Mouse (Mus musculus): ENCODE measurements around the gene Borcs8. TPM values are rescaled to one million over a fixed set of nuclear protein-coding genes. Genes with fewer than 3 reads are reported as not detected.

Borcs8 gene
- polyA plus RNA-seq, 1 experiment: 104 TPM

DNA sequence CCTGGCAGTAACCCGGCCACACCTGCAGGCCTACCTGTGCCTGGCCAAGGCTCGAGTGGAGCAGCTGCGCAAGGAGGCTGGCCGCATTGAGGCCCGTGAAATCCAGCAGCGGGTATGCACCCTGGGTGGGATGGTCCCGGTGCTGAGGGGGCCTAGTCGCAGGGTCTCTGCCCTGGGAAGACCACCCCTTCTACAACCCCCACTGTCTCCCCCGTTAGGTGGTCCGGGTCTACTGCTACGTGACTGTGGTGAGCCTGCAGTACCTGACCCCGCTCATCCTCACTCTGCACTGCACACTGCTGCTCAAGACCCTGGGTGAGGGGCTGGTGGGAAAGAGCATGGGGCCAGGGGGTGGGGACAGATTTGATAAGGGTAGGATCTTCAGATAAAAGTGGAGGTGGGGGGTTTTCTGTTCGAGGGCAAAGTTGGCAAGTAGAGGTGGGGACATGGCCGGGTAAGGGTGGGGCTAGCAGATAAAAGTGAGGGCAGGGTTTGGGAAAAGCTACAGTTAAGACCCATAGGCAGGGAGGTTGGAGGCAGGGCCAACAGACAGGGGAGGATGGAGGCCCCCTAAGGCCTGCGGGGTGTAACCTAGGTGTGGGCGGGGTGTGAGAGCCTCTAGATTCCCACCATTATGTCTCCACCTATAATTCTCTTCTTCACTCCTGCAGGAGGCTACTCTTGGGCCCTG, 42.1 kb downstream of the Borcs8 start:
- Histone ChIP-seq H3K27me3 (ENCODE audit: control insufficient read depth, insufficient read depth, low read length) (no peaks in the 10 kb centered on the region), H3K27ac (ENCODE audit: control insufficient read depth, insufficient read depth, low read depth, low read length) (no peak overlapping the region), H3K4me1 (ENCODE audit: control insufficient read depth, insufficient read depth, low read length) (no peaks in the 10 kb centered on the region), H3K4me3 (ENCODE audit: control insufficient read depth, low read depth, low read length) (no peak overlapping the region), H3K36me3 (ENCODE audit: control insufficient read depth, insufficient read depth, low read length) (no peaks in the 10 kb centered on the region)
- TF ChIP-seq POLR2A (IDR thresholded peaks at IDR 0.05; ENCODE audit: control insufficient read depth, low read depth, low read length) (no peak), CTCF (IDR thresholded peaks at IDR 0.05; ENCODE audit: control insufficient read depth, insufficient read depth, insufficient replicate concordance, low read depth, low read length) (no peak)

DNA sequence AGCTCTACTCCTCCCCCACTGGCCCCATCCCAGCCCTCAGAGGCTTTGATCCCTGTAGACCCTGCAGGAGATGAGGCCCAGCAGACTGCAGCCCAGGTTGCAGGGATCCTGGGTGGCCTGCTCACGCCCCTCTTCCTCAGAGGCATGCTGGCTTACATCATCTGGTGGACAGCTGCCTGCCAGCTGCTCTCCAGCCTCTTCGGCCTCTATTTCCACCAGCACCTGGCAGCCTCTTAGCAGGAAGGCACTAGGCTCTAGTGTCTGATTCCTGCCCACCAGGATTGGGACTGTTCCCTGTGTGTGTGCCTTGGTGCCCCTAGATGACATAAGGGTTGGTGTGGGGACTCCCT, 42.6 kb downstream of the Borcs8 start:
- Histone ChIP-seq H3K4me1 (ENCODE audit: control insufficient read depth, insufficient read depth, low read length) (no peaks in the 10 kb centered on the region), H3K27me3 (ENCODE audit: control insufficient read depth, insufficient read depth, low read length) (no peaks in the 10 kb centered on the region), H3K4me3 (ENCODE audit: control insufficient read depth, low read depth, low read length) (no peak overlapping the region), H3K27ac (ENCODE audit: control insufficient read depth, insufficient read depth, low read depth, low read length) (no peak overlapping the region), H3K36me3 (ENCODE audit: control insufficient read depth, insufficient read depth, low read length) (no peaks in the 10 kb centered on the region)
- no peak for TF ChIP-seq POLR2A (IDR thresholded peaks at IDR 0.05; ENCODE audit: control insufficient read depth, low read depth, low read length)
- no peak for TF ChIP-seq CTCF (IDR thresholded peaks at IDR 0.05; ENCODE audit: control insufficient read depth, insufficient read depth, insufficient replicate concordance, low read depth, low read length)

DNA sequence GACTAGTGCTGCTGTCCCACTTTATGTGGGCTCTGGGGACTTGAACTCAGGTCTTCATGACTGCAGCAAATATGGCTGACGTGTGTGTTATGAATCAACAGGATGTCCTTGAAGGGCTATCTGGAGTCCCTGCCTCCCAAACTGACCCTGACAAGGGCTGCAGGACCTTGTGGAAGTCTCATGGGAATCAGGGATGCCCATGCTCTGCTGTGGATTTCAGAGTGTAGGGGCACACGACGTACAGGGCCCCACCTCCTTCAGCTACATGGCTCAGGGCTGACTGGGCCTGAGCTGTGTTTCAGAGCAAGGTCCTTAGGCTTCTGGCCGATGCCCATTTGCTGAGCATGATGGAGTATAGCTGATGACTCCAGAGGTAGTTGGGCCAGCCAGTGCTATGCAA, 43.9 kb downstream of the Borcs8 start:
- Histone ChIP-seq H3K27me3 (ENCODE audit: control insufficient read depth, insufficient read depth, low read length) (no peaks in the 10 kb centered on the region), H3K27ac (ENCODE audit: control insufficient read depth, insufficient read depth, low read depth, low read length) (no peak overlapping the region), H3K4me1 (ENCODE audit: control insufficient read depth, insufficient read depth, low read length) (no peaks in the 10 kb centered on the region), H3K4me3 (ENCODE audit: control insufficient read depth, low read depth, low read length) (no peak overlapping the region), H3K36me3 (ENCODE audit: control insufficient read depth, insufficient read depth, low read length) (no peaks in the 10 kb centered on the region; the same call in 1 of the 2 replicates)
- TF ChIP-seq CTCF (IDR thresholded peaks at IDR 0.05; ENCODE audit: control insufficient read depth, insufficient read depth, insufficient replicate concordance, low read depth, low read length): no peak
- TF ChIP-seq POLR2A (IDR thresholded peaks at IDR 0.05; ENCODE audit: control insufficient read depth, low read depth, low read length): no peak

DNA sequence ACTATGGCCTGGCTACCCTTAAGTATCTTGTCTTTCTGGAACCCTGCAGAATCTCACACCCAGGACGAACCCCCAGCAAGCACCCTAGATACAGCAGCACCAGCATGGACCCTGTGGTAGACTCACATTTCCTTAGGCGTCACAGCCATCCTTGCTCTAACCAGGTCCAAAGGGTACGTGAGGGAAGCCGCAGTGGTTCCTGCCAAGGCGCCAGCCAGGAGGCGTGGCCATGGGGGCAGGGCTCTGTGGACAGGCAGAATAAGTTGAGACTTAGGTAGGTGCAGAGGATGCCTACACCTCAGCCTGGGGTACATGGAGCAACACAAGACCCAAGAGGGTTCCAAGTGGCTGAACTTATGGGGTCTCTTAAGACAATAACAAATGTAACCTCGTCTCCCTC, 49.4 kb downstream of the Borcs8 start:
- Histone ChIP-seq H3K27ac (ENCODE audit: control insufficient read depth, insufficient read depth, low read depth, low read length) (no peak overlapping the region), H3K4me3 (ENCODE audit: control insufficient read depth, low read depth, low read length) (no peak overlapping the region), H3K36me3 (ENCODE audit: control insufficient read depth, insufficient read depth, low read length) (no peaks in the 10 kb centered on the region; the same call in none of the 2 replicates), H3K4me1 (ENCODE audit: control insufficient read depth, insufficient read depth, low read length) (no peaks in the 10 kb centered on the region), H3K27me3 (ENCODE audit: control insufficient read depth, insufficient read depth, low read length) (no peaks in the 10 kb centered on the region)
- TF ChIP-seq CTCF (IDR thresholded peaks at IDR 0.05; ENCODE audit: control insufficient read depth, insufficient read depth, insufficient replicate concordance, low read depth, low read length): no peak
- TF ChIP-seq POLR2A (IDR thresholded peaks at IDR 0.05; ENCODE audit: control insufficient read depth, low read depth, low read length): no peak

DNA sequence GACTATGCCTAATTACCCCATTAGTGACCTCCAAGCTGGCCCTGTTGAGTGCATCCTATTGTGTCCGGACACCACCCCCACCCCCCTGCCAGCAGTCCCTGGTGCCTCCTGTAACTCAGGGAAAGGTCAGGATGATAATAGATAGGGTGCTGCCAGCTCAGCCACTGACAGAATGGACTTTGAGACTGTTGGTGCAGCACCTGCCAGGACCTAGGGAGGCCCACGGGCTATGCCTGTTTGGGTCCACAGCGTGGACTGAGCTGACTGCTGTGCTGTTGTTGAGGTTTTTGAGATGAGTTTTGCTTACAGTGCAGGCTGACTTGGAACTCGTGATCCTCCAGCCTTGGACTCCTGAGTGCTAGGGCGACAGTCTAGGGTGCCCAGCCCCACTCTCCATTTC, 53.9 kb downstream of the Borcs8 start:
- H3K4me1 ChIP-seq (ENCODE audit: control insufficient read depth, insufficient read depth, low read length): no peaks in the 10 kb centered on the region
- no peaks in the 10 kb centered on the region; the same call in 1 of the 2 replicates for H3K36me3 ChIP-seq (ENCODE audit: control insufficient read depth, insufficient read depth, low read length)

DNA sequence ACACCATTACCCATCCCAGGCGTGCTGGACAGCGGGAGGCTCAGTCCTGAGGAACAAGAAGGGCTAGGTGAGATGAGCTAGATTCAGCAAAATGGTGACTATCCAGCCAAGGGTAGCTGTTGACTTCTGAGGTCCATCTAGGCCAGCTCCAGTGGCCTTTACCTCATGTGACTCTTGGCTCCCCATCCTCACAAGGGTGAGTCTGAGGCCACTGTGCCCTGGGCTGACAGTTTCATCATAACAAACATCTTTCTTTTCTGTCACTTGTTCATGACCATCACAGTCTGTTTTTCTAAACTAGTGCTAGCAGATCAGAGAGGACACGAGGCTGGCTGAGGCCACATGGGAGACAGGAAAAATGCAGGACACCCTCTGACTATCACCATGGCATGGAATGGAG, 54.9 kb downstream of the Borcs8 start:
- Histone ChIP-seq H3K4me3 (ENCODE audit: control insufficient read depth, low read depth, low read length) (no peak overlapping the region), H3K27me3 (ENCODE audit: control insufficient read depth, insufficient read depth, low read length) (no peaks in the 10 kb centered on the region), H3K36me3 (ENCODE audit: control insufficient read depth, insufficient read depth, low read length) (no peaks in the 10 kb centered on the region), H3K27ac (ENCODE audit: control insufficient read depth, insufficient read depth, low read depth, low read length) (no peak overlapping the region), H3K4me1 (ENCODE audit: control insufficient read depth, insufficient read depth, low read length) (no peaks in the 10 kb centered on the region)
- TF ChIP-seq CTCF (IDR thresholded peaks at IDR 0.05; ENCODE audit: control insufficient read depth, insufficient read depth, insufficient replicate concordance, low read depth, low read length): no peak
- no peak for TF ChIP-seq POLR2A (IDR thresholded peaks at IDR 0.05; ENCODE audit: control insufficient read depth, low read depth, low read length)

More for the DNA sequence above, 53.9 kb downstream of the Borcs8 start:
- TF ChIP-seq CTCF (IDR thresholded peaks at IDR 0.05; ENCODE audit: control insufficient read depth, insufficient read depth, insufficient replicate concordance, low read depth, low read length) (no peak), POLR2A (IDR thresholded peaks at IDR 0.05; ENCODE audit: control insufficient read depth, low read depth, low read length) (no peak)
- H3K27ac ChIP-seq (ENCODE audit: control insufficient read depth, insufficient read depth, low read depth, low read length): no peak overlapping the region
- no peaks in the 10 kb centered on the region for H3K27me3 ChIP-seq (ENCODE audit: control insufficient read depth, insufficient read depth, low read length)
- H3K4me3 ChIP-seq (ENCODE audit: control insufficient read depth, low read depth, low read length): no peak overlapping the region

DNA sequence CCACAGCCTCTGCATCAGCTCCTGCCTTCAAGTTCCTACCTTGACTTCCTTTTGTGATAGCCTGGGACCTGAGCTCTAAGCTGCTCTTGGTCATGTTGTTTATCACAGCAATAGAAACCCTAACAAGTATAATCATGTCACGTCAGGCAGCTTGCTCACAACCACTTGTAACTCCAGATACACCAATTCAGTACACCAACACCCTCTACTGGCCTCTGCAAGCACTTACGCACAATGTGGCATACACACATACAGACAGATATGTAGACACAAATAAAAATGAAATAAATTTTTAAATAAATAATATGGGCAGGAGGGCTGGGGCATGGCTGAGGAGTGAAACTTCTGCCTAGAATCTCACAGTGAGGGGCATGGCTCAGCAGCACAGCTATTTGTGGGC, 56.5 kb downstream of the Borcs8 start:
- Histone ChIP-seq H3K27me3 (ENCODE audit: control insufficient read depth, insufficient read depth, low read length) (no peaks in the 10 kb centered on the region), H3K4me3 (ENCODE audit: control insufficient read depth, low read depth, low read length) (no peak overlapping the region), H3K27ac (ENCODE audit: control insufficient read depth, insufficient read depth, low read depth, low read length) (no peak overlapping the region), H3K36me3 (ENCODE audit: control insufficient read depth, insufficient read depth, low read length) (no peaks in the 10 kb centered on the region), H3K4me1 (ENCODE audit: control insufficient read depth, insufficient read depth, low read length) (no peaks in the 10 kb centered on the region)
- no peak for TF ChIP-seq CTCF (IDR thresholded peaks at IDR 0.05; ENCODE audit: control insufficient read depth, insufficient read depth, insufficient replicate concordance, low read depth, low read length)
- no peak for TF ChIP-seq POLR2A (IDR thresholded peaks at IDR 0.05; ENCODE audit: control insufficient read depth, low read depth, low read length)

Other genes with a start within 250 kb of the Borcs8 start
- gene Tssk6, start 237.3 kb upstream of the Borcs8 start, polyA plus RNA-seq (2012; rRNA removed): 844 and 936 TPM in 2 replicates
- gene Ndufa13, start 236.9 kb upstream of the Borcs8 start, polyA plus RNA-seq (2012; rRNA removed): 122 and 131 TPM in 2 replicates
- 0.95 TPM in 2 replicates for gene Yjefn3, start 236.8 kb upstream of the Borcs8 start, polyA plus RNA-seq (2012; rRNA removed)
- 80.8 and 84.9 TPM in 2 replicates for gene Gatad2a, start 143.1 kb upstream of the Borcs8 start, polyA plus RNA-seq (2012; rRNA removed)
- 46.0 and 52.7 TPM in 2 replicates for gene Mau2, start 96.8 kb upstream of the Borcs8 start, polyA plus RNA-seq (2012; rRNA removed)
- gene Sugp1, start 96.7 kb upstream of the Borcs8 start, polyA plus RNA-seq (2012; rRNA removed): 32.5 and 34.5 TPM in 2 replicates
- gene Tm6sf2, start 66.6 kb upstream of the Borcs8 start, polyA plus RNA-seq (2012; rRNA removed): 11.0 and 14.1 TPM in 2 replicates
- 0.23 and 0.31 TPM in 2 replicates for gene Hapln4, start 56.0 kb upstream of the Borcs8 start, polyA plus RNA-seq (2012; rRNA removed)
- 7.3 and 8.9 TPM in 2 replicates for gene Ncan, start 18.6 kb upstream of the Borcs8 start, polyA plus RNA-seq (2012; rRNA removed)
- gene Nr2c2ap, start 8.2 kb upstream of the Borcs8 start, polyA plus RNA-seq (2012; rRNA removed): 3.8 and 4.8 TPM in 2 replicates
- 19.1 TPM in 2 replicates for gene Rfxank, start 345 bp upstream of the Borcs8 start, polyA plus RNA-seq (2012; rRNA removed)
- 2.6 and 3.7 TPM in 2 replicates for gene Mef2b, start 212 bp downstream of the Borcs8 start, polyA plus RNA-seq (2012; rRNA removed)
- 13.4 and 17.7 TPM in 2 replicates for gene Tmem161a, start 32.9 kb downstream of the Borcs8 start, polyA plus RNA-seq (2012; rRNA removed)
- gene Slc25a42, start 72.8 kb downstream of the Borcs8 start, polyA plus RNA-seq (2012; rRNA removed): 11.8 and 12.3 TPM in 2 replicates
- gene Sugp2, start 94.7 kb downstream of the Borcs8 start, polyA plus RNA-seq (2012; rRNA removed): 206 and 208 TPM in 2 replicates
- gene Armc6, start 95.0 kb downstream of the Borcs8 start, polyA plus RNA-seq (2012; rRNA removed): 5.4 and 5.5 TPM in 2 replicates
- gene Homer3, start 143.3 kb downstream of the Borcs8 start, polyA plus RNA-seq (2012; rRNA removed): 7.3 and 9.8 TPM in 2 replicates
- 95.5 and 101 TPM in 2 replicates for gene Ddx49, start 163.0 kb downstream of the Borcs8 start, polyA plus RNA-seq (2012; rRNA removed)
- 102 and 115 TPM in 2 replicates for gene Cope, start 163.0 kb downstream of the Borcs8 start, polyA plus RNA-seq (2012; rRNA removed)
- gene Cers1, start 176.3 kb downstream of the Borcs8 start, polyA plus RNA-seq (2012; rRNA removed): 0.43 and 0.48 TPM in 2 replicates
- gene Gdf1, start 190.3 kb downstream of the Borcs8 start, polyA plus RNA-seq (2012; rRNA removed): 0.20 and 0.24 TPM in 2 replicates
- gene Upf1, start 213.8 kb downstream of the Borcs8 start, polyA plus RNA-seq (2012; rRNA removed): 33.3 and 35.4 TPM in 2 replicates
- gene Comp, start 234.1 kb downstream of the Borcs8 start, polyA plus RNA-seq (2012; rRNA removed): 409 and 456 TPM in 2 replicates

All from testis, adult 2 months (tissue).